Mouse (Mus musculus) heart, embryonic 15.5 days (tissue): Measurements from ENCODE around the gene Ptpn18. TPM values are rescaled to one million over a fixed set of nuclear protein-coding genes. Genes with fewer than 3 reads are reported as not detected.
A peak's percentile ranks its signal among the peaks of the same experiment; 100 is the strongest.

Experiments used
- ATAC-seq: fragments of 200-750 bp; cut with Nextera tagmentation; replicated peaks from 2 replicates; pipeline ENCODE4 v1.8.0; 2017; ENCODE audit warnings: low read depth, moderate TSS enrichment; ENCODE audit not compliant: insufficient number of reproducible peaks, insufficient read depth, low FRiP score
- H3K27ac ChIP-seq: fragments of 300-500 bp; sonication (generic); 2 replicates; pipeline ENCODE4 v1.5.1; 2015; ENCODE audit warnings: mild to moderate bottlenecking, inconsistent platforms
- H3K27me3 ChIP-seq: fragments of 300-500 bp; sonication (generic); 2 replicates; pipeline ENCODE4 v1.6.1; 2015; ENCODE audit warnings: inconsistent platforms
- H3K36me3 ChIP-seq: fragments of 300-500 bp; sonication (generic); 2 replicates; pipeline ENCODE4 v1.6.1; 2015; ENCODE audit warnings: mild to moderate bottlenecking, inconsistent platforms
- H3K4me1 ChIP-seq: fragments of 300-500 bp; sonication (generic); replicated peaks from 2 replicates; pipeline ENCODE4 v1.6.1; 2015; ENCODE audit warnings: inconsistent platforms
- H3K4me2 ChIP-seq: fragments of 300-500 bp; sonication (generic); 2 replicates; pipeline ENCODE4 v1.6.1; 2015; ENCODE audit warnings: inconsistent platforms, mild to moderate bottlenecking, moderate library complexity
- H3K4me3 ChIP-seq: fragments of 300-500 bp; sonication (generic); 2 replicates; pipeline ENCODE4 v1.5.1; 2015; ENCODE audit warnings: mild to moderate bottlenecking, inconsistent platforms
- H3K9ac ChIP-seq: fragments of 300-500 bp; sonication (generic); 2 replicates; pipeline ENCODE4 v1.6.1; 2015; ENCODE audit warnings: mild to moderate bottlenecking, inconsistent platforms
- H3K9me3 ChIP-seq: fragments of 300-500 bp; sonication (generic); replicated peaks from 2 replicates; pipeline ENCODE4 v1.6.1; 2016; ENCODE audit warnings: inconsistent platforms
- WGBS: fragments of 180-500 bp; shearing (Covaris S2); methylation state at CpG from one replicate; pipeline ENCODE4 v1.1.7; 2015; ENCODE audit warnings: mixed read lengths; 5-methylcytosine and 5-hydroxymethylcytosine counted together
- polyA plus RNA-seq: library from polyadenylated mRNA; unstranded; fragments of >200 nt; fragmentation: Nextera tagmentation; extraction: Ambion mirVana; gene quantifications from 2 replicates; pipeline ENCODE4 v1.2.1, GENCODE M21; 2015

The Ptpn18 gene
- polyA plus RNA-seq: 12.0 and 17.9 TPM in 2 replicates

DNA sequence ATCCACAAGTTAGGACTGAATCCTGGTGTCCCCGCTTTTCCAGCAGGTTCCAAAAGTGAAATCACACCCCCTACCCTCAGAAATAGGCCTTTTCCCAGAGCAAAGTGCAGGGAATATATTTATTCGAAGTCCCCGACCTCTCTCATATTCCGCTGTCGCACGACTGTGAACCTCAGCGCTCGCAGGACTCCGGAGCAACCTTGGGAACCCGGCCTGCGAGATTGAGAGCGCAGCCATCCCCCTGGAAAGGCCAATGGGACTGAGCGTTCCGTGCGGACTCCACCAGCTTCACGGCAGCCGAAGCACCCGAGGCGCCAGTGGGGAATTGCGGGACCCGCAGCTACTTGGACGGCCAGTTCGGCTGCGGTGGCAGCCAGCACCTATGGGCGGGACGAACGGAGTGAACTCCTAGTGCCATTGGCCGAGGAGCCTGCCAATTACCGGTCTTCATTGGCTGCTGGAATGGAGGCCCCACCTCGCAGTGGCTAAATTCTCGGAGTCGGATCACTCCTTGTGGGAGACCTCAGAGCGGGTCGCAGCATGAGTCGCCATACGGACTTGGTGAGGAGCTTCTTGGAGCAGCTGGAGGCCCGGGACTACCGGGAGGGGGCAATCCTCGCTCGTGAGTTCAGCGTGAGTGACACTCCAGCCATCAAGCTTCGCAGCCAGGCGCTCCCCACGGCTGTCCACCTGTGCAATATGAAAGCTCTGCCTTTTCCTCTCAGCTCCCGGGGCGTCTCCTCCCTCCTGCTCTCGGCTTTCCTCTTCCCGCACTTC lies at the start of gene Ptpn18:
Ptpn18 (plus strand) TSS at position 479 of the 777 bp plus-strand sequence.
- Histone ChIP-seq H3K27me3 (peaks cover 19% of the 10 kb centered on the region), H3K4me1 (peaks cover 8% of the 10 kb centered on the region), H3K9me3 (no peaks in the 10 kb centered on the region), H3K9ac (peak within 1 kb of the TSS; percentile 66), H3K4me3 (peak within 1 kb of the TSS; percentile 68), H3K36me3 (no peaks in the 10 kb centered on the region), H3K27ac (peak within 1 kb of the TSS; percentile 50), H3K4me2 (peak within 1 kb of the TSS; percentile 93)
- ATAC-seq: peak; percentile 89
- WGBS: under 1% methylated on average over 48 of the region's 48 CpGs

DNA sequence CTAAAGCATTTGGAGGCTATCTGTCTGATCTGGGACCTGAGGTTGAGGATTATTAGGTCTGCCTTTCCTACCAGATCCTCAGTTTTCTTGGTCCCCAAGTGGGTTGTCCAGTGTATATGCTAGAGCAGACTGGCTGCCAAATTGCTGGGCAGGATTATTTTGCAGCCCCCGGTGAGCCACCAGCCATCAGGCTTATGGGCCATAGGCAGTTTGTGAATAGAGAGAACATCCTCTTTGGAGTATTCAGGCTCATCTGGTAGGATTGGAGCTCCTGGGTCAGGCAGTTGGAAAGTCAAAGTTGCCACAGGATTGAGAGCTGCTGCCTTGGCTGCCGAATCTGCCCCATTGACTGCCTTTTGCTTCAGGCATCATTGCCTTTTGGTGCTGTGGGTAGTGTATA lies 31.1 kb upstream of the Ptpn18 start:
- 92% methylated on average over 2 of the region's 2 CpGs for WGBS

DNA sequence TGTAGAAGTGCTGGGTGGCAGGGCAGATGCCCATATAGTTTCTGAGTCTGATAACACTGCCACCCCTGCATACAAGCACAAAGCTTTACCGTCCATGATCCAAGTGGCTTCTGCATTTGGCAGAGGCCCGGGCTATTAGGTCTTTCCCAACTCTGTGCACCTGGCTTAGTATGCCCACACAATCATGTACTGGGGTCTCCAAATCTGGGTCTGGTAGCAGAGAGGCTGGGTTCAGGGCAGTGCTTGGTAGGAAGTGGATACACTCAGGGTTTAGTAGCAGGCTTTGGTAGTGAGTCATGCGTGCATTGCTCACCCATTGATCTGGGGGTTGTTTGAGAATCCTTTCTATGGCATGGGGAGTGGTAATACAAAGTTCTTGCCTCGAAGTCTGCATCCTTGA lies 30.3 kb upstream of the Ptpn18 start:
- 91% methylated on average over 4 of the region's 4 CpGs for WGBS

More for the DNA sequence above, 31.1 kb upstream of the Ptpn18 start:
- Histone ChIP-seq H3K36me3 (peaks cover 17% of the 10 kb centered on the region), H3K9ac (no peak overlapping the region), H3K4me2 (no peak overlapping the region), H3K4me1 (peaks cover 5% of the 10 kb centered on the region), H3K27ac (no peak overlapping the region), H3K27me3 (no peaks in the 10 kb centered on the region), H3K4me3 (no peak overlapping the region), H3K9me3 (peaks cover 15% of the 10 kb centered on the region)
- ATAC-seq: no peak

DNA sequence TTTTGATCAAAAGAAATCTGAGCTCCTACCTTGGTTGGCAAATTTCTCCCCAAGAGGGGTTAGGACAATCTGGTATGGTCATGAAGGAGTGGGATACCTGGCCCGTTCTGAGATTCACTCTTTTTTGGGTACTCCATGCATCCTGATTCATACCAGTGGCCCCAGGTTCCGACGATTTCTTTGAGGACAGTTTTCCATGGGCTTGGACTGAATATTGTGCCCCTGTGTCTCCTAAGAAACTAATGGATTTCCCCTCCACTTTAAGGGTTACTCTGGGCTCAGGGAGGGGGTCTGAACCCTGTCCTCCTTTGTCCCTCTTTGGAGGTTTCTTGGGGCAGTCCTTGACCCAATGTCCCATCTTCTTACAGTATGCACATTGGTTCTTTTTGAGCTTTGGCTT lies 28.6 kb upstream of the Ptpn18 start:
- H3K4me3 ChIP-seq: no peak overlapping the region
- no peak overlapping the region for H3K9ac ChIP-seq
- H3K36me3 ChIP-seq: peaks cover 17% of the 10 kb centered on the region
- no peak overlapping the region for H3K27ac ChIP-seq
- H3K9me3 ChIP-seq: peaks cover 15% of the 10 kb centered on the region
- no peaks in the 10 kb centered on the region for H3K27me3 ChIP-seq
- H3K4me1 ChIP-seq: peaks cover 18% of the 10 kb centered on the region
- no peak overlapping the region for H3K4me2 ChIP-seq
- WGBS: 94% methylated on average over 3 of the region's 3 CpGs
- ATAC-seq: no peak

More for the DNA sequence above, 30.3 kb upstream of the Ptpn18 start:
- Histone ChIP-seq H3K9me3 (peaks cover 15% of the 10 kb centered on the region), H3K27ac (no peak overlapping the region), H3K4me3 (no peak overlapping the region), H3K27me3 (no peaks in the 10 kb centered on the region), H3K4me2 (no peak overlapping the region), H3K9ac (no peak overlapping the region), H3K36me3 (peaks cover 17% of the 10 kb centered on the region), H3K4me1 (peaks cover 13% of the 10 kb centered on the region)
- no peak for ATAC-seq

DNA sequence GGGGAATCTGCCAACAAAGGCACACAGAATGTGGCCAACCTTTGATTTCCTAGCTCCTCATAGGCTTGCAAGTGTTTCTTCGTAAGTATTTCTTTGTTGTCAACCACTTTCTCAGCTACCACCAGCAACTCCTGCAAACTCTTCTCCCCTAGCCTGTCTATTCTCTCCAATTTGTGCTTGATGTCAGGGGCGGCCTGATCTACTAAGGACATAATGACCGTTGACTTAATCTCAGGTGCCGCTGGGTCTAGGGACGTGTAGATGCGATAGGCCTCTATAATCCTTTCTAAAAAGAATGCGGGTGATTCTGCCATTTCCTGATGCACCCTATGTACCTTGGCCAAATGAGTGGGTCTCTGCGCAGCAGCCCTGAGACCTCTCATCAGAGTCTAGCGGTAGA lies 28.1 kb upstream of the Ptpn18 start:
- Histone ChIP-seq H3K9ac (no peak overlapping the region), H3K27me3 (no peaks in the 10 kb centered on the region), H3K9me3 (peaks cover 15% of the 10 kb centered on the region), H3K4me2 (no peak overlapping the region), H3K36me3 (peaks cover 17% of the 10 kb centered on the region), H3K27ac (no peak overlapping the region), H3K4me1 (peaks cover 18% of the 10 kb centered on the region), H3K4me3 (no peak overlapping the region)
- no peak for ATAC-seq
- WGBS: 96% methylated on average over 9 of the region's 9 CpGs

DNA sequence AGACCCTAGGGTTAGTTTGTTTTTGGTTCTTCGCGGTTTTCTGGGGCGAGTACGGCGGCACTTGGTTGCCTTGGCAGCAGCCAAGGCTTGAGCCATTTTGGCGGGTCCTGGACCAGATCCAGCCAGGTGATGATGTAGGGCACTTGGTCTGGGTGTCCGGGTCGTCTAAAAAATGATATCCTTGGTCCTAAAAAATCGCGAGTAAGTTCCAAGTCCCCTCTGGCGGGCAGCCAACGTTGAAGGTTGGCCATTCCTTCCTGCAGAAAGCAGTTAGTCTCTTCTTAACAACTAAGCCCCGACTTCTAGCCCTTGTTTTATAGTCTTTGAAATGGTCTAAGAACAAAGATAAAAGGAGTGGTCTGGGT lies 27.2 kb upstream of the Ptpn18 start:
- H3K27me3 ChIP-seq: no peaks in the 10 kb centered on the region
- WGBS: 53% methylated on average over 13 of the region's 13 CpGs
- peak overlapping the region; percentile 65; the same call in 1 of the 2 replicates for H3K9ac ChIP-seq
- H3K4me2 ChIP-seq: peak overlapping the region; percentile 82
- H3K36me3 ChIP-seq: peaks cover 21% of the 10 kb centered on the region
- H3K9me3 ChIP-seq: peaks cover 15% of the 10 kb centered on the region
- no peak overlapping the region for H3K27ac ChIP-seq
- H3K4me3 ChIP-seq: peak overlapping the region; percentile 81
- no peak for ATAC-seq
- peaks cover 18% of the 10 kb centered on the region for H3K4me1 ChIP-seq

DNA sequence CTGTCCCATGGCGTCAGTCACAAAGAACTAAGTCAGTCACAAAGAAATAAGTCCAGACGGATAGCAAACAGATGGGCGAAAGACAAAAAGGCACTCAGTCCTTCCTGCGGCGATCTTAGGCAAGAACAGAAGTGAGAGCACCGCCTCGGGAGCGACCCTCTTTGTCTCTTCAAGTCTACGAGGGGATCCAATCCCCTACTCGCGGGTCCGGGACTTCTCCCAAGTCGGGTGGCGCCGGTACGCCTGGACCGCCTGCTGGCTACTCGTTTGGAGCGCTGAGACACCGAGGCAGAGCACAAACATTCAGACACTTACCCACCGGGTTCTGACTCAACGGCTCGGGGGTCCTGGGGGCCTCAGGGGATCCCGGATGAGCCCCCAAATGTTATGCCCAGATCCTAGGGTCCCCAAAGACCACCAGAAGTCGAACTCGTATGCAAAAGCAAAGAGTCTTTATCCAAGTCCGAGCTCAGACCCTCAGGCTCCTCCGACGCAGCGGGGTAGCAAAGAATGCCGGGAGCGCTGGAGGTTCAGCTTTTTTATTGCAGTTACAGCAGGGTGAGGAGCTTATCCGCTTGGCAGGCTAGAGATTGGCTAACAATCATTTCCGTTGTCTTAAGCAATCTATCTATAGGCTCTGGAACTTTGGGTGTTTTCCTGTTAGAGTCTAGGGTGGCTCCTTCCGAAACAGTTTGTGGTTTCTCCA lies 26.6 kb upstream of the Ptpn18 start:
- WGBS: 15% methylated on average over 35 of the region's 35 CpGs
- ATAC-seq: peak; percentile 19; the same call in 1 of the 2 replicates
- peaks cover 21% of the 10 kb centered on the region for H3K36me3 ChIP-seq

DNA sequence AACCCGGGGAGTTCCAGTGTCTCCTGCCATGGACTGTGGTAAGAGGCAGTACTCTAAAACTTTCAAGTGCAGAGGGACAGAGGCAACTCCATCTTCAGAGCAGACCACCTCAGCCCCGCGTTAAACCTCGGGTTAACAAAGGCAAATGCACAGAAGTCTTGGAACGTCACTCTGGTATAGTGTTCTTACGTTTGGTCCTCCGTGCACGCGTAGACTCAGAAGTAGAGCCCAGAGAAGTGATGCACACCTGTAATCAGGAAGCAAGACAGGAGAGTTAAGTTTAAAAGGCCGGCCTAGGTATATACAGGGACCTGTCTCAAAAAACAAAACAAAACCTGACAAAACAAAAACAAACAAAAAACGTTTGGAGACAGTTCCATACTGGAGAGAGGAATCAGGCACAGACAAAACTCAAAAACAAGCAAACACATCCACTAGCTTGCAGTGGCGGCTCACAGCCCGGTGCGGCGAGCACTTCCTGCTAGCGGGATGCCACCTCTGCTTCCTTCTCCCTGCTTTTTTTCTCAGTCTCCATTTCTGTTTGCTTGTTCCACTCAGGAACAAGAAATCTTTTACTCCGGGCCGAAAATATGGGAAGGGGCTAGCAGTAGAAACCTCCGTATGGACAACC lies 25.6 kb upstream of the Ptpn18 start:
- H3K27me3 ChIP-seq: no peaks in the 10 kb centered on the region
- H3K9ac ChIP-seq: no peak overlapping the region
- H3K27ac ChIP-seq: peak overlapping the region; percentile 84
- 11% methylated on average over 19 of the region's 19 CpGs for WGBS
- peak overlapping the region; percentile 81 for H3K4me3 ChIP-seq
- peaks cover 15% of the 10 kb centered on the region for H3K9me3 ChIP-seq
- H3K36me3 ChIP-seq: peaks cover 21% of the 10 kb centered on the region
- peaks cover 25% of the 10 kb centered on the region for H3K4me1 ChIP-seq
- peak overlapping the region; percentile 82 for H3K4me2 ChIP-seq
- ATAC-seq: no peak

More for the DNA sequence above, 26.6 kb upstream of the Ptpn18 start:
- H3K4me3 ChIP-seq: peak overlapping the region; percentile 81
- H3K9ac ChIP-seq: peak overlapping the region; percentile 65
- peaks cover 15% of the 10 kb centered on the region for H3K9me3 ChIP-seq
- no peaks in the 10 kb centered on the region for H3K27me3 ChIP-seq
- peak overlapping the region; percentile 84 for H3K27ac ChIP-seq
- H3K4me1 ChIP-seq: peaks cover 18% of the 10 kb centered on the region
- peak overlapping the region; percentile 82 for H3K4me2 ChIP-seq

DNA sequence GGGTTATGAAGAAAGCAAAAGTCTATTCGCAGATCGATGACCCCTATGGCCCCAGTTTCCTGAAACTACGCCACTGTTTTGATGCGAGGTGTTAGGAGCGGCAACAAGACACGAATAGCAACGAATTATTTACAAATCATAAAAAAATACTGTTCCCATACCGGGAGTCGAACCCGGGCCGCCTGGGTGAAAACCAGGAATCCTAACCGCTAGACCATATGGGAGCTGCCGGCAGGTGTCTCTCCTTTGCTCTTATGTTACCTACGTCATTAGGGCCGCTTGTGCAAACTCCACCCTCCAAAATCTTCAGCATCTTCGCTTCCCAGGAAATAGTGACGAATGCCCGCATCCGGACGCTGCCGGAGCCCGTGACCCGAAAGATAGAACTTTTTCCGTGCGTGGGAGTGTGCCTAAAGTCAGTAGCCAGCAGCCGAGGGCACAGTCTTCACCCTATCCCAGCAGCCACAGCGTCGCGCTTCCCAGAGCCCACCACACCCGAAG lies 24.9 kb upstream of the Ptpn18 start:
- H3K36me3 ChIP-seq: peaks cover 21% of the 10 kb centered on the region
- H3K9ac ChIP-seq: peak overlapping the region; percentile 63
- no peak for ATAC-seq
- peak overlapping the region; percentile 84 for H3K27ac ChIP-seq
- peak overlapping the region; percentile 81 for H3K4me3 ChIP-seq
- no peaks in the 10 kb centered on the region for H3K27me3 ChIP-seq
- H3K4me2 ChIP-seq: peak overlapping the region; percentile 82
- H3K4me1 ChIP-seq: peaks cover 25% of the 10 kb centered on the region
- under 1% methylated on average over 30 of the region's 30 CpGs for WGBS
- H3K9me3 ChIP-seq: peaks cover 15% of the 10 kb centered on the region

DNA sequence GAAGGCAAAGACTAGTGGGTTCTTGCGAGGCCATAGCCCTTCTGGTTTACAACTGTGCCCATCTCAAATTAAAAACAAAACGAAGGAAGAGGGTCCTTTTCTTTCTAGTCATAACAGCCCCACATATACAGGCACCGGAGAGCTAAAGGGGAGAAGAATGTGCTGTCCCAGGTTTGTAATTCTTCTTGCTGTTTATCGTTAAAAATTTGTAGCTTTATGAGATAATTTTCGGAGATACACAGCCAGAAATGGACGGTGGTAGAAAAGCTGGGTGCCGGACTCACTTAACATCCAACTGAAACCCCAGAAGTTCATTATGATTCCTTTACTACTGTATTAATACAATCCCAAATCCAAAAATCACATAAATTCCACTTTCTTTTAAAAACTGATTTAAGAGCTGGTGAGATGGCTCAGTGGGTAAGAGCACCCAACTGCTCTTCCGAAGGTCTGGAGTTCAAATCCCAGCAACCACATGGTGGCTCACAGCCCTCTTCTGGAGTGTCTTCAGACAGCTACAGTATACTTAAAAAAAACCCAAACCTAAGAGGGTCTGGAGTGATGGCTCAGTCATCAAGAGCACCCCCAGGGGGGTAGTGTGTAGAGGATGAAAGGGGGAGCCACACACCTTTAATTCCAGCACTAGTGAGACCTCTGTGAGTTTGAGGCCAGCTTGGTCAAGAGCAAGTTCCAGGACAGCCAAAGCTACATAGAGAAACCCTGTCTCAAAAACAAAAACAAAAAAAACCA lies 24.0 kb upstream of the Ptpn18 start:
- Histone ChIP-seq H3K36me3 (peaks cover 15% of the 10 kb centered on the region), H3K27ac (peak overlapping the region; percentile 84), H3K9me3 (peaks cover 15% of the 10 kb centered on the region), H3K9ac (peak overlapping the region; percentile 63; the same call in 1 of the 2 replicates), H3K4me1 (peaks cover 29% of the 10 kb centered on the region), H3K4me2 (peak overlapping the region; percentile 82), H3K27me3 (no peaks in the 10 kb centered on the region), H3K4me3 (peak overlapping the region; percentile 81)
- 31% methylated on average over 8 of the region's 8 CpGs for WGBS
- no peak for ATAC-seq
